Mouse (Mus musculus) MEL-GATA-1-ER (cell line): ENCODE results near the gene Itgb1bp2.

Experiments used
- DNase-seq: peaks from one replicate; pipeline ENCODE4 v3.0.0-alpha.2; 2012; ENCODE audit warnings: low read depth; ENCODE audit errors: extremely low read depth

The Itgb1bp2 gene

DNA sequence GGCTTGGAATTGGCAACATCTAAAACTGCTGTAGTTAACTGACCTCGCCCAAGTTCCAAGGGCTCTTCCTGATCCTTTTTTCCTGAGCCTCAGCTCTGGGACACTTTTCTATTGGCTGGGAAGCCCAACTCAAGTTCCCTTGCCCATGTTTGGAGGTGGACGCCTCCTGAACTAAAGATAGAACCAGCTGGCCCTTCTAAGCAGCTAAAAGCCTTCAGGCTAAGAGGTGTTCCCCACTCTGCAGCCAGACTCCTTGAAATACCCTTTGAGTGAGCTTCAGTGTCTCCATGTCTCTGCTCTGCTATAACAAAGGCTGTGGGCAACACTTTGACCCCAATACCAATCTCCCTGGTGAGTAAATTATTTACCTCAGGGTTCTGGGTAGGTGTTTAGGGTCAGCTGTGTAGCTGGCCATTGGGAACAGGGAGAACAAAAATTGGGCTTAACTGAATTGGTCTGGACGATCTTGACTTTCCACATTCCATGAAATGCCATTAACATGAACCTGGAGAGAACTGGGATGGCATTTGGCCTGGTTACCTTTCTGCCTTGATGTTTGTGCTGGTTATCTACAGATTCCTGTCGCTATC, at the start of gene Itgb1bp2:
Itgb1bp2 (plus strand) TSS at position 203 of the 590 bp plus-strand sequence.
- no peak for DNase-seq

DNA sequence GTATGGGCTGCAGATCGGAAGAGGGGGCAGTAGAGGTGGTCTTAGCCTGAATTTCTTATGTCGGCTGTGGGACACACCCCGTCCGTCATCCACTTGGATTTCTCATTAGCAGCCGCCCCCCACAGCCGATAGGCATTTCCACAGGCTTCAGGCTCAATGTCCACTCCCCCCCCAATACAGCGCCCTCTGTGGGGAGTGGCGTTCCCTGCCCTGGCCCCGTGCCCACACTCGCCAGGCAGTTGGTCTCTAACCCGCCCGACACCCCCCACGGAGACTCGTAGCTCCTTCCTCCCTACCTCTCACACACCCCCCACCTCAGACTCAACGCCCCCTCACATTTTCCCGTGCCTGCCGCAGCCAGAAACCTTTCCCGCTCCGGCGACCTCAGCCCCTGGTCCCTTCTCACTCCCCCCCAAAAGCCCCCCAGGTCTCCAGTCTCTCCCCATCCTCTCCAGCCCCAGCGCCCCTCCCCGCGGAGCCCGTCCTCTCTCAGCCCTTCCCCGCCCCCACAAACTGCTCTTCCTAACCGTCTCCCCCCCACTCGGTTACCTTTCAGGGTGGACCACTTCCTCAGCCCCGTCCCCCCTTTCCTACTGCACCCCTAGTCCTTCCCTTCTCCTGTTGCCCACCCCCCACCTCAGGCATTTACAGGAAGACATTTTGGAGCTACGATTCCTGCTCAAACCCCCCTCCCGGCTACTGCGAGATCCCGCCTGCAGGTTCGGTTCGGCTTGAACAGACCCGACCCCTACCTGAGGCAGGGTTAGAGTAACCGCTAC, 29.8 kb upstream of the Itgb1bp2 start:
- peak; percentile 21 for DNase-seq

GRCm38 (mm10) chrX:101419725-101420699, 28.9 kb upstream of the Itgb1bp2 start:
- DNase-seq = peak; percentile 79

GRCm38 (mm10) chrX:101420700-101421095, 28.2 kb upstream of the Itgb1bp2 start, which contains the start of gene Zmym3:
TSS of gene Zmym3 (minus strand) at chrX:101420849.
- DNase-seq = peak; percentile 35

DNA sequence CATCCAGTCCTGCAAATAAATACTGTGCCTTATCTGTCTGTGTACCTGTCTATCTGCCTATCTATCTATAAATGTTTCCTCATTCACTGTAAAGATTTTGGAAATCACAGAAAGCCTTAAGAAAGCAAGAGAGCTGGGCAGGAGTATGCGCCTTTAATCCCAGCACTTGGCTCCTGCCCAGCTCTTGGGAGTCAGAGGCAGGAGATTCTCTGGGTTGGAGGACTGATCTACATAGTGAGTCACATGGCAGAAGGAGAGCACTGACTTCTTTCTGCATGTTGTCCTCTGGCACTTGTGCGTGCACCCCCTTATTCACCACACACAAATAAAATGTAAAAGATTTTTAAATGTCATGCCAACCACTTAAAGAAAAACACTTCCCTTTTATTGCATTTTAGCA, 25.4 kb upstream of the Itgb1bp2 start:
- DNase-seq = no peak

DNA sequence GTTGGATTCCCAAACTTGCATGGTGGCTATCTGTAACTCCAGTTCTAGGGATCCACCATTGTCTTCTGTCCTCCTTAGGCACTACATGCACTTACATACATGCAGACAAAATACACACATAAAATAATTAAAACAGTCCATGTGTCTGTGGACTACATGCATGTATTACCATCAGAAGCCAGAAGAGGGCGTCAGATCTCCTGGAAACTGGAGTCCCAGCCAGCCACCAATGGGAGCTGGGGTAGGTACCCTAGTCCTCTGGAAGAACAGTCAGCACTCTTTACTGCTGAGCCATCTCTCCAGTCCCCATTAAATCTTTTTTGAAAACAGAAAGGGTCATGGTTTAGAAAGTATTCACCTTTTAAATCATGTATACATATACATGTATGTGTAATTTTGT, 21.1 kb upstream of the Itgb1bp2 start:
- DNase-seq = peak; percentile 73

- no peak for DNase-seq
Measured at GRCm38 (mm10) chrX:101428785-101429141, 20.1 kb upstream of the Itgb1bp2 start.

- peak; percentile 99 for DNase-seq
Measured at GRCm38 (mm10) chrX:101429142-101429949, 19.5 kb upstream of the Itgb1bp2 start, which contains the start of gene Nono. TSS of gene Nono (plus strand) at chrX:101429318.

GRCm38 (mm10) chrX:101429976-101430375, 18.9 kb upstream of the Itgb1bp2 start:
- DNase-seq = peak; percentile 36

DNA sequence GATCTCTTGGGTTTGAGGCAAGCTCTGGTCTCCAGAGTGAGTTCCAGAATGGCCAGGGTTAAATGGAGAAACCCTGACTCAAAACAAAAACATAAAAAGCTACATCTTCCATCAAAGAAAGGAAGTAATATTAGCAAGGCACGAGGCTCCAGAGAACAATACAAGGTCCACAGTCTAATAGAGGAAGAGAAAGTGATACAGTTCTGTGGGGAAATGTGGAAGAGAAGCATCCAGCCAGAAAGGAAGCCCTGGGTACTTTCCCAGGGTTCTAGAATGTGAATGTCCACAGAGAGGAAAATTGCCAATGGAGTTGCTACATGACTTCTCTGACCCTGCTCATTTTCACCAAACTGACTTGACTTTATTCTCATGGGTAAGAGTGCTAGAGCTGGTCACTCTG, 2.3 kb downstream of the Itgb1bp2 start:
- no peak for DNase-seq

DNA sequence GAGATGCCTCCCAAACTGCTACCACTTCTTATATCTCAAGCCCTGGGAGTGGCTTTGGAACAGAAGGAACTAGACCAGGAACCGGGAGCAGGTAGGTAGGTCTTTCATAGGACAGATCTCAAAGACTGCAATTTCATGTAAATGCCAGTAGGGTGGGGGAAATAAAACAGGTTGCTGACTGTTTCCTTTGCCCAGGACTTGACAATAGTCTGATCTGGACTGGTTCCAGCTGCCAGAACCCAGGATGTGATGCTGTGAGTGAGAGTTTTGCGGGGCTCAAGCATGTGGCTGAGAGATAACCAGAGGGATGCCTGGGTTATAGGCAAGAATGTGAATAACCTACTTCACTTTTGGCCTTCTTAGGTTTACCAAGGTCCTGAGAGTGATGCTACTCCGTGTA, 2.7 kb downstream of the Itgb1bp2 start:
- DNase-seq = peak; percentile 23

DNA sequence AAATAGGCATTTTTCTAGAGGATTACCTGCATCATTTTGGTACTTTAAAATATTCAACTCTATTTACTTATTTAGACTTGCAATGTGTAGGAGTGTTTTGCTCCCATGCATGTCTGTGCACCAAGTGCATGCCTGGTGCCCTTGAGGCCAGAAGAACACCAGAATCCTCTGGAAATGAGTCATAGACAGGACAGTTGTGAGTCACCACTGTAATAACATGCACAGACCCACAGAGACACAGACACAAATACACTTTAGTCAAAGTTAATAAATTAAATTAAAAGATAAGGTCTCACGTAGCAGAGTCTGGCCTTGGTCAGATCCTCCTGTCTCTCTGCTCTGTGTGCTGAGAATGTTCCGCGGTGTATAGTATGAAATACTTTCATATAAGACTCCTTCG, 23.3 kb downstream of the Itgb1bp2 start:
- DNase-seq = no peak

DNA sequence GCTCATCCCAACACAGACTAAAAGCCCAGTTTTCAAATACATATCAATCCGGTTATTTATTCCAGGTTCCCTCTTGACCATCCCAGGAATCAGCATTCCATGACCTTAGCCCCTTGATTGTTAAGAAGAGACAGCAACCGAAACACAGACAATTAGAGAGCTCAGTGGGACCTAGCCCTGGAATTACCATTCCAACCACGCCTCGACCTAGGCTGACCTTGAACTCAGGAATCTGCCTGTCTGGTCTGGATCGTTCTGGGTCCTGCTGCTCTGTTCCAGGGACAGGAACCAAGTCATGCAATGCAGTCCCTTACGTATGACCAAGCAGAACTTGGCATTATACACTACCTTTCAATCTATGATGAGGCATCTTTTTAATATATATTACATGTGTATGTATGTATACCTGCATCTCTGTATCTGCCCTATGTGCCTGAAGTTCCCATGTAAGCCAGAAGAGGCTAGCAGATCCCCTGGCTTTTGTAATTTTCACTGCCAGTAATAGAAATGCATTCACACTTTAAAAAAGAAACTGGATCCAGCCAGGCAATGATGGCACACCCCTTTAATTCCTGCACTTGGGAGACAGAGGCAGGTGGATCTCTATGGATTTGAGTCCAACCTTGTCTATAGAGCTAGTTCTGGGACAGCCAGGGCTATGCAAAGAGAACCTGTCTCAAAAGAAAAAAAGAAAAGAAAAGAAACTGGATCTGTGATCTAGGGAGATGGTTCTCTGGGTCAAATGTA, 32.9 kb downstream of the Itgb1bp2 start:
- DNase-seq = no peak

DNA sequence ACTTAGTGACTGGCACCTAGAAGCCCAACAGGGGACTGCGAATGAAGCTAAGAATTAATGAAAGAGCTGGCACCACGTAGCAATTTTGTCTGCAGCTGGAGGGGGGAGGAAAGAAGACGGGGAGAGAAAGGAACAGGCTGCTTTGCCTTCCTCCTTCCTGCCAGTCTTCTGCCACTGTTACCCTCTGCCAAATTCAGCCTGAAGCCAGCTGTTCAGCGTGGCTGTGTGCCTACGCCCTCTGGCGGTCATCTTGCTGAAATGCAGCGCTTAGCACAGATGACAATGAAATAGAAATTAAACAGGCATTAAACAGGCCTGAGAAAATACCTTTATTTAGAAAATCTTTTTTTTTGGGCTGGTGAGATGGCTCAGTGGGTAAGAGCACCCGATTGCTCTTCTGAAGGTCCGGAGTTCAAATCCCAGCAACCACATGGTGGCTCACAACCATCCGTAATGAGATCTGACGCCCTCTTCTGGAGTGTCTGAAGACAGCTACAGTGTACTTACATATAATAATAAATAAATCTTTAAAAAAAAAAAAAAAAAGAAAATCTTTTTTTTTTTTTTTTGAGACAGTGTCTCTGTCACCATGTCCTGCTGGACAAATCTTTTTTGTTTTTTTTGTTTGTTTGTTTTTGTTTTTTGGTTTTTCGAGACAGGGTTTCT, 37.7 kb downstream of the Itgb1bp2 start:
- peak; percentile 36 for DNase-seq
